Mouse (Mus musculus) cerebellum, adult 2 months (tissue): Measurements from ENCODE around the gene St6galnac5. TPM values are rescaled to one million over a fixed set of nuclear protein-coding genes. Genes with fewer than 3 reads are reported as not detected.
"Not testable (repeated sequence)": the region's sequence is repeated elsewhere in the genome, so short reads cannot be mapped to it uniquely, and the experiment has no call there.

Experiments
- DNase-seq, 2 experiments: peaks; one replicate each; pipeline ENCODE4 v3.0.0; 2021
- H3K27ac ChIP-seq: fragments of 200-500 bp; 2 replicates; pipeline ENCODE4 v1.5.1; 2012; ENCODE audit warnings: low read length, control low read depth, inconsistent platforms; ENCODE audit not compliant: insufficient read depth
- H3K27me3 ChIP-seq: fragments of 200-500 bp; 2 replicates; pipeline ENCODE4 v1.6.1; 2012; ENCODE audit warnings: inconsistent platforms, mild to moderate bottlenecking, low read length, moderate library complexity; ENCODE audit not compliant: control insufficient read depth, insufficient read depth
- H3K4me1 ChIP-seq: fragments of 200-500 bp; 2 replicates; pipeline ENCODE4 v1.6.1; 2011; ENCODE audit warnings: low read length; ENCODE audit not compliant: control insufficient read depth, insufficient read depth
- H3K4me3 ChIP-seq: fragments of 200-500 bp; replicated peaks from 2 replicates; pipeline ENCODE3; 2011; ENCODE audit warnings: mild to moderate bottlenecking, low read depth, low read length, control low read depth; ENCODE audit not compliant: insufficient read depth
- CTCF ChIP-seq: fragments of 200-500 bp; IDR thresholded peaks from 2 replicates; pipeline ENCODE4 v1.5.1; 2011; ENCODE audit warnings: low read depth, mild to moderate bottlenecking, control low read depth, low read length, moderate library complexity, borderline replicate concordance; ENCODE audit not compliant: insufficient read depth
- POLR2A ChIP-seq: fragments of 200-500 bp; IDR thresholded peaks from 2 replicates; pipeline ENCODE4 v1.6.1; 2011; ENCODE audit warnings: low read length, control low read depth, borderline replicate concordance; ENCODE audit not compliant: insufficient read depth
- WGBS: fragments of 180-500 bp; shearing (Covaris S2); methylation state at CpG from one replicate; pipeline ENCODE4 v1.1.7; 2018; 5-methylcytosine and 5-hydroxymethylcytosine counted together
- polyA plus RNA-seq: library from polyadenylated mRNA; depleted of rRNA; stranded (reverse); fragments of >200 nt; gene quantifications from 2 replicates; pipeline ENCODE4 v1.2.3, GENCODE M21; 2012

The St6galnac5 gene
- polyA plus RNA-seq, 1 experiment = 4.5 TPM

DNA sequence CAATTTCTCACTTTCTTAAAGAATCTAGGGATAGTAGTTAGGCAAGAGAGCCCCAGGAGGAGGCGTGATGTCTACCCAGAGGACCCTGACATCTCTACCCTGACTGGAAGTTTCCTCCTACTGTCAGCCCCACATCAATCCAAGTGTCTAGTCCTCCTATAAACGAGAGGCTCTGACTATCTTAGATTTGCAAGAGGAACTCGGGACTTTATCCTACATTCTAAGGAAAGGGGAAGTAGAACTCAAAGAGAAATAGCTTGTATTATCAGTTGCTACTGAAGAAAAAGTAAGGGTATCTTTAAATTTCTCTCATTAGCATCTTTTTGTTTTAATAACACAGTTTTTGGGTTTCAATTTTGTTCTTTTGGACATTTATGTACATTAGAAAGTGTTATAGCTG, 161.6 kb downstream of the St6galnac5 start:
- TF ChIP-seq CTCF (no peak), POLR2A (no peak)
- Histone ChIP-seq H3K27ac (no peak overlapping the region), H3K27me3 (no peaks in the 10 kb centered on the region), H3K4me1 (no peaks in the 10 kb centered on the region), H3K4me3 (no peak overlapping the region)
- 73% methylated on average over 3 of the region's 3 CpGs for WGBS
- DNase-seq = no peak

DNA sequence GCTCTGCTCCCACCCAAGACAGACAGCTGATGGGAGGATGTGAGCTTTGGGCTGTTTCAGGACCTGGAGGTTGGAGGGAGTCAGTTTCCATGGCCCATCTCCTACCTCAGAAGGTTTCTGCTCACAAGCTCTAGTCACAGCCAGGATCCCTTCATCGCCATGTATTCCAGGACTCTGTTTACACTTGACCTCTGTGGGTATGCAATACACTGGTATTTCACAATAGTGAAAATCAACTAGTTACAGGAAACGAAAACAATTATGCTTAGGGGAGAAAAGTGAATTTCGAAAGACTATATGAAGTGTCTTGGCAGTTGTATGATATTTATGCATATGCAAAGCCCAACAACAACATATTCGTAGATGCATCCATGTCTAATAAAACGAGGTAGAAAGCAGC, 166.9 kb downstream of the St6galnac5 start:
- no peak for DNase-seq
- H3K27me3 ChIP-seq = no peaks in the 10 kb centered on the region
- TF ChIP-seq CTCF (no peak), POLR2A (no peak)
- H3K27ac ChIP-seq = no peak overlapping the region
- H3K4me1 ChIP-seq = no peaks in the 10 kb centered on the region
- WGBS = 94% methylated on average over 5 of the region's 5 CpGs
- H3K4me3 ChIP-seq = no peak overlapping the region

DNA sequence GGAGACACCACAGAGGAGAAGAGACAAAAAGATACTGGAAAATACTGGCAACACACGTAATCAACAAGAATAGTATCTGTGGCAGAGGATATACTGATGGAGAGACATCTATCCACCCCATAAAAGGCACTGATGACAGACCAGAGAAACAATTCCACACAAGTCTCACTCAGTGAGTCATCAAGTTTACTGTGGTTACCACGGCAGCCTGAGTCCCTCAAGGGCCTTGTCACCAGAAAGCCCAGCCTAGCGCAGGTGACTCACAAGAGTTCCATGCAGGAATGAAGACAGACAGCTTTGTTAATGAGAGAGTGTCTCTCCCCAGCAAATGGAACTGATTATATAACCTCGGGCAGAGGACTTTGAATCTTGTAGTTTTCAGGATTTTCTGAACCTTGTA, 168.1 kb downstream of the St6galnac5 start:
- 89% methylated on average over 4 of the region's 4 CpGs for WGBS
- no peaks in the 10 kb centered on the region for H3K27me3 ChIP-seq
- H3K4me1 ChIP-seq = no peaks in the 10 kb centered on the region
- no peak overlapping the region for H3K4me3 ChIP-seq
- H3K27ac ChIP-seq = no peak overlapping the region
- no peak for DNase-seq
- no peak for TF ChIP-seq CTCF
- no peak for TF ChIP-seq POLR2A

DNA sequence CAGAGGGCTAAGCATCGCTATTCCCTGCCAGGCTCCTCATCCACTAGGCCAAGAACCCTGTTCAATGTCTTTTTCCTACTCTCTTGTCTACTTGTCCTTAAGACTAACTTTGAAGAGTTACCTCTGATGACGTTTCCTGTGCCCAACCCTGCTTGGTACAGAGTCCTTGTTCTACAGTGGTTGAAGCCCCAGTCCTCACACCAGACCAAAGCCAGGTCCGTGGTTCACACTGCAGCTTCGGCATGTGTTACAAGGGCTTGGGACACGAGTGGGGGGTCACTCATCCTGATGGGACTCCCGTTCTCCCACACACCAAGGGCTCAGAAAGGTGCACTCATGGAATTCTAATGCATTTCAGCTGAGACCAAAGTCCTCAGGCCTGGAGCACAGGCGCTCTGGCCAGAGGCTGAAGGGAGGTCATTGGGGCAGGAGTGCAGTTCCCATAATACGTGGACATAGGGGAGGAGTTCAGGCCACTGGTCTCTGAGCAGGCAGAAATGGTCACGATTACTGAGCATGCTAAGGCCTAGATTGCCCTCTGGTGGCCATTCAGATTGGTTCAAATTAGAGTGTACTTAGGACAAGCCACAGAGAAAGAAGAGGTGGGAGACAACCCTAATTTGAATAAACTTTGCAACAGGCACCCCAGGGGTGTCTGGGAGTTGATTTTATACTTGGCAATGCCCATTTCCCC, 182.2 kb downstream of the St6galnac5 start:
- Histone ChIP-seq H3K27me3 (no peaks in the 10 kb centered on the region), H3K27ac (no peak overlapping the region), H3K4me1 (no peaks in the 10 kb centered on the region), H3K4me3 (no peak overlapping the region)
- DNase-seq = peak; percentile 16 to 17
- no peak for TF ChIP-seq POLR2A
- peak; percentile 36; the same call in 1 of the 2 replicates for TF ChIP-seq CTCF
- WGBS = 74% methylated on average over 9 of the region's 9 CpGs

DNA sequence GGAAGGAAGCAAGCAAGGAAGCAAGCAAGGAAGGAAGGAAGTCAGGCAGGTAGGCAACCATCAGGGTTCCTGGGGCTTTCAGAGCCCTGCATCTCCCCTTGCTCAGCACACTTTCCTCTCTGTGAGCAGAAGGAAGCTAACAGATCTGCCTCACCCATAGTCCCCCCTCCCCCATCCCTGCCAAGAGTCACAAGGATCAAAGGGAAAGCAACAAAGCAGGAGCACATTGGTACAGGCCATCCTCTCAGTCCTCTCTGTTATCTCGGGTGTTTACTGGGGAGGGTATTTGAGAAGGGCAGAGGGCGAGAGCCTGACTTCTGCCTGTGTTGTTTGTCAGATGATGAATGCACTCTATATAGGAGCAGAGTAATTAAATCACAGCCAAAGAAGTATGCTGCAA, 184.7 kb downstream of the St6galnac5 start:
- 42% methylated on average over 2 of the region's 2 CpGs for WGBS
- TF ChIP-seq CTCF (no peak), POLR2A (no peak)
- H3K4me3 ChIP-seq = no peak overlapping the region
- no peak overlapping the region for H3K27ac ChIP-seq
- H3K4me1 ChIP-seq = no peaks in the 10 kb centered on the region
- no peak for DNase-seq
- H3K27me3 ChIP-seq = no peaks in the 10 kb centered on the region

DNA sequence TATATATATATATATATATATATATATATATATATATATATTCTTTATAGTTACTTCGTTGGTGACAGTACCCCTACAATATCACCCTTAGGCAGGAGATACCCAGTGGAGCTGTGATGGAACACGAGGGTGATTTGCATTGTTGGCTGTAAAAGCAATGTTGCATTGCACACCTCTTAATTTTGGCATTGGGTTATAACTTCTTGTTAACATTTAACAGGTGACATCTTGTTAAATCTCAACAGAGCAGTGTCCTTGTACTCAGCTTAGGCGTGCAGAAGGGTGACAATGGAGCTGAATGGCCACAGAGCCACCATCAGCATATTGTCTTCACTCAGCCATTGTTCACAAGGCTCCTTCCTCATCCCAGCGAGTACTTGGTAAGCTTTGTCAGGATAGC, 185.8 kb downstream of the St6galnac5 start:
- no peak overlapping the region for H3K27ac ChIP-seq
- no peak for DNase-seq
- WGBS = 80% methylated on average over 4 of the region's 4 CpGs
- H3K27me3 ChIP-seq = no peaks in the 10 kb centered on the region
- no peaks in the 10 kb centered on the region for H3K4me1 ChIP-seq
- TF ChIP-seq CTCF (no peak), POLR2A (no peak)
- no peak overlapping the region for H3K4me3 ChIP-seq

DNA sequence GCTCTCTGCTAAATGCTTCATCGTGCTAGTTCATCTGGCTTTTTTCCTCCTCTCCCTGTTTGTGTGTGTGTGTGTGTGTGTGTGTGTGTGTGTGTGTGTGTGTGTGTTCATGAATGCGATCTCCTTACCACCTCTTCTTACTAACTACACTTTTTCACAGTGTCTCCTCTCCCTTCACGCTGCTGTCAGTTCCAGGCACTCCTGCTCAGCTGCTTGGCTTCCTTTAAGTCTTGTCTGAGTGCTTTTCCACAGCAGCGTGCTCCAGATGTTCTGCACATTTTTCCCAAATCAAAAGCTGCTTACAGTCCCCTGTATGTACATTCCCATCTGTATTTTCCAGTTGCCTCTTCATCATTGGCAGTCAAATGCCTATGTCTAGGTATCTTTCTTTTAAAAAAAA, 189.0 kb downstream of the St6galnac5 start:
- TF ChIP-seq CTCF = no peak
- TF ChIP-seq POLR2A = no peak
- no peaks in the 10 kb centered on the region for H3K27me3 ChIP-seq
- 75% methylated on average over 4 of the region's 4 CpGs for WGBS
- no peak overlapping the region for H3K27ac ChIP-seq
- H3K4me3 ChIP-seq = no peak overlapping the region
- H3K4me1 ChIP-seq = no peaks in the 10 kb centered on the region
- no peak for DNase-seq

DNA sequence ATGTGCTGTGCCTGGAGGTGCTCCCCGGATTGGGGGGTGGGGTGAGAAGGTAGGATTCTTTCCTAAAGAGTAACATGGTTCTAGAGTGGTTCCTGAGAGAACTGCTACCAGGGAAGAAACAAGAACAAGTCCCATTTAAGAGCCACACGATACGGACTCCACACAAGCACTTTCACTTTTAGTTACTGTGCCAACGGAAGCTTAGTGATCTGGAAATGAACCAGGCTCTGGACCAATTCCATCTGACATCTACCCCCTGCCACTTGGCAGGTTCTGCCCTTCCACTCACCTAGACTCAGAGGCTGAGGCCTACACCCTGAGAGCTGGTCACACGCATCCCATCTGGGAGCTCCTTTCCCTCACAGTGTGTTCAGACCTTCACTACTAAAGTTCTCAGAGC, 189.4 kb downstream of the St6galnac5 start:
- TF ChIP-seq POLR2A (no peak), CTCF (no peak)

DNA sequence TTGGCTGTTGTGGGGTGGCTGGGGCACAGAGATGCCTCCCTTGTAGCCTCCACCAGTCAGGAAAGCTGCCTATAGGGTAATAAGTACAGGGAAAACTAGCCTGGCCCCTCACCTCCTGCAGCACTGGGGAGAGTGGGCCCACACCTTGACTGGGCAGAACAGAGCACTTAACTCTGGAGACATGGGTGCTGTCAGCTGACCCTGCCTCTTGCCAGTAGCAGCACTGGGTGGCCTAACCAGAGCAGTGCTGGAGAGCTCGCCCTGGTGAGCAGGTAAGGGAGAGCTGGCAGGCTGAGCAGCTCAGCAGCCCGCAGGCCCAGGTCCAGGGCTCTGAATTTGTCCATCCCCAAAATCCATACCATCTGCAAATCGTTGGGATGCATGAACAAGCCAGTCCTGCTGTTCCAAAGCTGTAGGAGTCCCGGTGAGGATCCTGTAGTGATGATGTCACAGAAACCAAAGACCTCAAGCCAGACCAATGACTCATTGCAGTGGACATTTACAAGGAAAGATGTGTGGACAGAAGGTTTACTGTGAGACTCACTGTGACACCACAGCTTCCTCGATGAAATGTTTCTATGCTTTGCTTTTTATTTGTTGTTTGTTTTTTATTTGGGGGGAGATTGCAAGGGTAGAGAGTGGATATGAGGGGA, 193.6 kb downstream of the St6galnac5 start:
- not testable (repeated sequence) for H3K27ac ChIP-seq, H3K4me1 ChIP-seq, H3K27me3 ChIP-seq, DNase-seq, H3K4me3 ChIP-seq
- WGBS = 61% methylated on average over 5 of the region's 5 CpGs

More for the DNA sequence above, 189.4 kb downstream of the St6galnac5 start:
- no peaks in the 10 kb centered on the region for H3K27me3 ChIP-seq
- no peak overlapping the region for H3K27ac ChIP-seq
- WGBS = 45% methylated on average over 5 of the region's 5 CpGs
- DNase-seq = peak in 1 of 2 experiments; percentile 17
- no peaks in the 10 kb centered on the region for H3K4me1 ChIP-seq
- H3K4me3 ChIP-seq = no peak overlapping the region

DNA sequence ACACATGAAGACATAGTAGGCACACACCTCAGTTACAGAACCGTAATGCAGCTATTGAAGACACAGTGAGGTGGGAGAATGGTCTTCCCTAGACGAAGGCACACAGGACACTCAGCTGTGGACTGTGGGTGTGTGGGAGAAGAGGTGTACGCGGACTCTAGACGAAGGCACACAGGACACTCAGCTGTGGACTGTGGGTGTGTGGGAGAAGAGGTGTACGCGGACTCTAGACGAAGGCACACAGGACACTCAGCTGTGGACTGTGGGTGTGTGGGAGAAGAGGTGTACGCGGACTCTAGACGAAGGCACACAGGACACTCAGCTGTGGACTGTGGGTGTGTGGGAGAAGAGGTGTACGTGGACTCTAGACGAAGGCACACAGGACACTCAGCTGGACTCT, 197.7 kb downstream of the St6galnac5 start:
- H3K27me3 ChIP-seq, H3K27ac ChIP-seq, H3K4me1 ChIP-seq, H3K4me3 ChIP-seq, DNase-seq: not testable (repeated sequence)
- WGBS = 96% methylated on average over 10 of the region's 13 CpGs
